Mouse (Mus musculus) hindbrain, embryonic 15.5 days (tissue): ENCODE results near the gene G0s2. TPM values are rescaled to one million over a fixed set of nuclear protein-coding genes. Genes with fewer than 3 reads are reported as not detected.
"Not testable (repeated sequence)": the region's sequence is repeated elsewhere in the genome, so short reads cannot be mapped to it uniquely, and the experiment has no call there.

Experiments used
- ATAC-seq: fragments of 200-750 bp; cut with Nextera tagmentation; 2 replicates; pipeline ENCODE4 v1.8.0; 2017; ENCODE audit warnings: low read depth, moderate number of reproducible peaks, moderate TSS enrichment; ENCODE audit not compliant: low FRiP score
- H3K27ac ChIP-seq: fragments of 300-500 bp; sonication (generic); replicated peaks from 2 replicates; pipeline ENCODE4 v1.5.1; 2015; ENCODE audit warnings: mild to moderate bottlenecking, inconsistent platforms
- H3K27me3 ChIP-seq: fragments of 300-500 bp; sonication (generic); 2 replicates; pipeline ENCODE4 v1.6.1; 2015; ENCODE audit warnings: control low read depth, inconsistent platforms
- H3K36me3 ChIP-seq: fragments of 300-500 bp; sonication (generic); 2 replicates; pipeline ENCODE4 v1.6.1; 2015; ENCODE audit warnings: control low read depth, inconsistent platforms
- H3K4me1 ChIP-seq: fragments of 300-500 bp; sonication (generic); replicated peaks from 2 replicates; pipeline ENCODE4 v1.6.1; 2015; ENCODE audit warnings: control low read depth, inconsistent platforms
- H3K4me2 ChIP-seq: fragments of 300-500 bp; sonication (generic); 2 replicates; pipeline ENCODE4 v1.6.1; 2015; ENCODE audit warnings: moderate library complexity, mild to moderate bottlenecking, inconsistent platforms
- H3K4me3 ChIP-seq: fragments of 300-500 bp; sonication (generic); 2 replicates; pipeline ENCODE4 v1.5.1; 2015; ENCODE audit warnings: mild to moderate bottlenecking, inconsistent platforms
- H3K9ac ChIP-seq: fragments of 300-500 bp; sonication (generic); 2 replicates; pipeline ENCODE4 v1.6.1; 2015; ENCODE audit warnings: inconsistent platforms
- H3K9me3 ChIP-seq: fragments of 300-500 bp; sonication (generic); 2 replicates; pipeline ENCODE4 v1.6.1; 2016; ENCODE audit warnings: control low read depth, inconsistent platforms
- WGBS: fragments of 180-500 bp; shearing (Covaris S2); methylation state at CpG from one replicate; pipeline ENCODE4 v1.1.7; 2015; 5-methylcytosine and 5-hydroxymethylcytosine counted together
- polyA plus RNA-seq: library from polyadenylated mRNA; unstranded; fragments of >200 nt; fragmentation: Nextera tagmentation; extraction: Ambion mirVana; gene quantifications from 2 replicates; pipeline ENCODE4 v1.2.1, GENCODE M21; 2015

G0s2 gene
- polyA plus RNA-seq, 1 experiment from 2014 or later, result 8.2 TPM

DNA sequence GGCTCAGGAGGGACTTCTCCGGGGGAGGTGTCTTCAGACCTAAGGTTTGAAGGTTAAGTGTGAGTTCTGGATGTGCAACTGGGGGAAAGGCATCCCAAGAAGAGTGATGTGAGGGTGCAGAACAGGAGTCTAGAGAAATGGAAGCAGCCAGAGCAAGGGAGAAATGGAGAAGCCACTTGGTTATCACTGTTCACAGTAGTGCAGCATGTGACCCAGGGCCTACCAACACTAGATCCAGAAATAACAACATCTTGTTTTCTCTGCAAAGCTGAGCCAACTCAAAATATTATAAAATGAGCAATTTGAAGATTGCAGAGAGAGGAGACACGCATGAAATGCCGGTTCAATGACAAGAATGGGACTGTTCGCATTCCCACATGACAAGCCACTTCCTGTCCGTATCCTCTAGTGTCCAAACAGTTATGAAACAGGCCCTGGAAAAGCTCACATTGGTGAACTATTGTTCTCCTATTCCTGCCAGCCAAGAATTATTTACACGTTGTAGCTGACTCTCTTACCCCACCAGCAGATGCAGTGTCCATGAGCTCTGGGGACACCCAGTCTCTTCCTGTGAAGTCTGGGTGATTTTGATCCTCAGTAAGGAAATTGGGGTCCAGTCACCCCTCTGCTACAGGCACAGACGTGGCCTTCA is 11.0 kb downstream of the G0s2 start:
- no peak overlapping the region for H3K4me2 ChIP-seq
- no peaks in the 10 kb centered on the region for H3K4me1 ChIP-seq
- H3K9me3 ChIP-seq, result no peaks in the 10 kb centered on the region
- H3K27ac ChIP-seq, result no peak overlapping the region
- H3K9ac ChIP-seq, result no peak overlapping the region
- no peak overlapping the region for H3K4me3 ChIP-seq
- ATAC-seq, result no peak
- WGBS, result 72% methylated on average over 7 of the region's 7 CpGs
- no peaks in the 10 kb centered on the region for H3K27me3 ChIP-seq
- no peaks in the 10 kb centered on the region for H3K36me3 ChIP-seq

DNA sequence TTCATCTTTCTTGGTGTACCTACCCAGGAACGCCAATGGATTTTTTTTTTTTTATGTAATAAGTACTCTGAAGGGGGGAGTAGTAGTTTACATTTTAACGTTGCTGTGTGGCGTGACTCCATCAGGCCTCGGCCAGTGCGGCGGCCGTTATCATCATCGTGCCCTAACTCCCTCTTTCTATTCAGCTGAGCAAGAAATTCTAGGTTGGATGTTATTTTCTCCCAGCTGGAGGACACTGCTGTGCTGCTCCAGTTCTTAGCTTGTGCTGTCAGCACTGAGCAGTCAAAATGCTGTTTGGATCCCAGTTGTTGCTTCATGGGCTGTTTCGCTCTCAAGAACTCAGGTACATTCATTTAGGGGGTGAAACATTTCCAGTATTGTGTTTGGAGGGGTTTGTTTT is 13.5 kb downstream of the G0s2 start:
- ATAC-seq, result no peak
- Histone ChIP-seq H3K4me3 (no peak overlapping the region), H3K27ac (no peak overlapping the region), H3K4me2 (no peak overlapping the region), H3K4me1 (peaks cover 5% of the 10 kb centered on the region; the same call in 1 of the 2 replicates), H3K36me3 (no peaks in the 10 kb centered on the region), H3K9me3 (no peaks in the 10 kb centered on the region), H3K9ac (no peak overlapping the region), H3K27me3 (no peaks in the 10 kb centered on the region)
- WGBS, result 88% methylated on average over 9 of the region's 9 CpGs

DNA sequence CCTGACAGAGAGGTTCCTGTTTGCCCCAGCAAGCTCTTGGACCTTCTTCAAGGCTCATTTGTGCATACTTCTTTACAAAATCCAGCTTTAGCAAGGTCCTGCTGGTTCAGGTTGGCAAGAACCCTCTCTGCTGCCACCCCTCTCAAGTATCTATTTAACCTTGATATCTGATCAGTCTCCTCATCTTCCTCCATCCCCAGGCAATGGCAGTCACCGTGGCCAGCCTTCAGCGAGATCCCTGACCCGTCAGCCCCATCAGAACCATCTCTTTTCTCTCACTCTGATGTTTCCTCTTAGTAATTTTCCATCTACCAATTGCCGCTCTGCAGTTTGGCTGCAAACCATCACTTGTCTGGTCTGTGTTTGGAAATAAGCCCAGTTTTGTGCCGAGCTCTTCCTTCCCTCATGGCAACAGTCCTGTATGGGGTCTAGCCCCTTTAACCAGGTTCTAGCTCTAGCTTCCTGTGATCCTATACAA is 16.4 kb downstream of the G0s2 start:
- H3K4me3 ChIP-seq, result no peak overlapping the region
- H3K27ac ChIP-seq, result no peak overlapping the region
- no peaks in the 10 kb centered on the region for H3K9me3 ChIP-seq
- peaks cover 5% of the 10 kb centered on the region; the same call in 1 of the 2 replicates for H3K4me1 ChIP-seq
- H3K9ac ChIP-seq, result no peak overlapping the region
- no peak overlapping the region for H3K4me2 ChIP-seq
- no peaks in the 10 kb centered on the region for H3K27me3 ChIP-seq
- no peak for ATAC-seq
- H3K36me3 ChIP-seq, result no peaks in the 10 kb centered on the region
- 59% methylated on average over 5 of the region's 5 CpGs for WGBS

DNA sequence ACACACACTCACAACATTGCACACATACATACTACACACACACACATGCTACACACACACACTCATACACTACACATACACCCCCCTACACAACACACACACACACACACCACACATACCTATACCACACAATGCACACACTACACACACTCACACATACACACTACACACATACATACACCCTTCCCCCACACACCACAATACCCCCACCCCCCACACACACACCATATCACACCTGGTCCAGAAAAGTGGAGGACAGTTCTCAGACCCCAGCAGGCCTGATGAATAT is 16.8 kb downstream of the G0s2 start:
- no peak overlapping the region for H3K27ac ChIP-seq
- peaks cover 5% of the 10 kb centered on the region; the same call in 1 of the 2 replicates for H3K4me1 ChIP-seq
- no peaks in the 10 kb centered on the region for H3K9me3 ChIP-seq
- no peak overlapping the region for H3K9ac ChIP-seq
- no peaks in the 10 kb centered on the region for H3K27me3 ChIP-seq
- H3K36me3 ChIP-seq, result no peaks in the 10 kb centered on the region
- H3K4me3 ChIP-seq, result no peak overlapping the region
- ATAC-seq, result peak; percentile 69; the same call in 1 of the 2 replicates
- H3K4me2 ChIP-seq, result no peak overlapping the region

DNA sequence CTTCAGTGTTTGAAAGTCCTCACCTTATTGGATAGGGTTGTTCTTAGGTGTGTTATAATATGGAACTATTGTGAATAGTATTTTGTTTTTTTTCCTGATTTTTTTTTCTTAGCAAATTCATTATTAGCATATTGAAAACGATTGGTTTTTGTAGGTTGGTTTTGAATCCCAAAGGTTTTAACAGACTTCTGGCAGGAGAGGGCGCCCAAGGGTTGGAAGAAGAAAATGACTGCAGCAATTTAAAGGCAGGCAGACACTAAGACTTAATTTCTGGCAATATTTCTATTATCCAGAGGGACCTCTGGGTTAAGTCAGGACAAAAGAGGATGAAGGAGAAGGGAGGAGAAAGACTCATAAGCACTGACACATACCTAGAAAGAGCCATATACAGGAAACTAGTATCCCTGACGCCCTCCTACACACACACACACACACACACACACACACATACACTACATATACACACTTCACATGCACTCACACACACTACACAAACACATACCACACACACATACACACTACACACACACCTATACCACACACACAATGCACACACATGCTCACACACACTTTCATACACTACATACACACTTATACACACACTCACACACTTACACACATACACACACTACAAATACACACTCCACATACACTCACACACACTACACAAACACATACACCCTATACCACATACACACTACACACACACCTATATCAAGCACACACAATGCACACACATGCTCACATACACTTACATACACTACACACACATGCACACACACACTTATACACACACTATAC is 17.3 kb downstream of the G0s2 start:
- Histone ChIP-seq H3K9ac (no peak overlapping the region), H3K4me1 (peaks cover 5% of the 10 kb centered on the region; the same call in 1 of the 2 replicates), H3K4me2 (no peak overlapping the region), H3K27me3 (no peaks in the 10 kb centered on the region), H3K36me3 (no peaks in the 10 kb centered on the region), H3K4me3 (no peak overlapping the region), H3K9me3 (no peaks in the 10 kb centered on the region), H3K27ac (no peak overlapping the region)
- peak; percentile 61; the same call in 1 of the 2 replicates for ATAC-seq
- WGBS, result 30% methylated on average over 3 of the region's 3 CpGs

DNA sequence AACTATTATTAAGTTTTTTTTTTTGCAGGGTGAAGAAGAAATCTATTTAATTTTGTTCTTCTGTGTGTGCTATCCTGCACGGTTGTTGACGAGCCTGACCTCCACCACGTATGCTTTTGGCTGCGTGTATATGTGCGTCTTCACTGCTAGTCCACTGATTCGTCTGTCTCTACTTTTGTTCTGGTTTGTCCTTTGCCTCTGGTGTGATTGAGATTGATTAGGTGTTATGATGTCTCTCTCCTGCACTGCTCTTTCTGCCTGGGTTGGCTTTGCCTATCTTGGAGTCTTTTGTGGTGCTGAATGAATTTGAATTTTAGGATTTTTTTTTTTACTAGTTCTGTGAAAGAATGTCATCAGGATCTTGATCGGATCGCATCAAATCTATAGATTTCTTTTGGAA is 18.0 kb downstream of the G0s2 start:
- Histone ChIP-seq H3K36me3 (no peaks in the 10 kb centered on the region), H3K9me3 (no peaks in the 10 kb centered on the region), H3K4me3 (no peak overlapping the region), H3K4me1 (peaks cover 5% of the 10 kb centered on the region; the same call in 1 of the 2 replicates), H3K27me3 (no peaks in the 10 kb centered on the region), H3K4me2 (no peak overlapping the region), H3K9ac (no peak overlapping the region), H3K27ac (no peak overlapping the region)
- WGBS, result 66% methylated on average over 8 of the region's 8 CpGs
- no peak for ATAC-seq

DNA sequence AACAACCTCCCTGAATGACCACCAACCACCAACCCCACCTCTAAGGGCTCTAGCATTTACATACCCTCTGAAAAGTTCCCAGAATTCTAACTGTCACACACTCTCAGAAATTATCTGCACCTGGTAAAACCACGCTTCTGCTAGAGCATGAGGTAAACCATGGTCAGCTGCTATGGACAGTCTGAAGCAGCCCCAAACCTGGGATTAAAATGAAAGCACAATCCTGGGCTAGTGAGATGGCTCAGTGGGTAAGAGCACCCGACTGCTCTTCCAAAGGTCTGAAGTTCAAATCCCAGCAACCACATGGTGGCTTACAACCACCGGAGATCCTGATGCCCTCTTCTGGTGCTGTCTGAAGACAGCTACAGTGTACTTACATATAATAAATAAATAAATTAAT is 19.1 kb downstream of the G0s2 start:
- H3K4me2 ChIP-seq, H3K36me3 ChIP-seq, H3K27ac ChIP-seq, H3K4me1 ChIP-seq, H3K9me3 ChIP-seq, H3K4me3 ChIP-seq, H3K9ac ChIP-seq, H3K27me3 ChIP-seq, ATAC-seq: not testable (repeated sequence)
- 74% methylated on average over 3 of the region's 3 CpGs for WGBS

DNA sequence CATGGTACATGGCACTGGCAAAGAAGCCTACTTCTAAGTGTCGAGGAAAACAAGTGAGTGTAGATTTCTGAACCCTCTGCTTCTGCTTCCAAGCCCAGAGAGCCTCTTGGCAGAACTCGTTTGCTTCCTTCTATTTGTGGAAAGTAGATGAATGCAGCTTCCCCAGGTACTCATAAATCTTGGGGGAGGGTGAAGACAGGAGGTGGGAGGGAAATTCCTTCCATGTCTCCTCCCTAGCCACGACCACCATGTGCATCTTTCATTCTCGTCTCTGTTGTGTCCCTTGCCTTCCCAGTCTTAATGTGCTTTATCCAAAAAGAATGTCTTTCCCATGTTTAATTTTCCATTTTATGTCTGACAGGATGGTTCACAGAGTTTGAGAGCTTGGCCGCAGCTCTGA is 20.4 kb downstream of the G0s2 start:
- ATAC-seq, result no peak
- 44% methylated on average over 5 of the region's 5 CpGs for WGBS
- Histone ChIP-seq H3K27me3 (no peaks in the 10 kb centered on the region), H3K9me3 (no peaks in the 10 kb centered on the region), H3K9ac (no peak overlapping the region), H3K36me3 (no peaks in the 10 kb centered on the region), H3K27ac (no peak overlapping the region), H3K4me1 (peaks cover 5% of the 10 kb centered on the region; the same call in 1 of the 2 replicates), H3K4me2 (no peak overlapping the region), H3K4me3 (no peak overlapping the region)

DNA sequence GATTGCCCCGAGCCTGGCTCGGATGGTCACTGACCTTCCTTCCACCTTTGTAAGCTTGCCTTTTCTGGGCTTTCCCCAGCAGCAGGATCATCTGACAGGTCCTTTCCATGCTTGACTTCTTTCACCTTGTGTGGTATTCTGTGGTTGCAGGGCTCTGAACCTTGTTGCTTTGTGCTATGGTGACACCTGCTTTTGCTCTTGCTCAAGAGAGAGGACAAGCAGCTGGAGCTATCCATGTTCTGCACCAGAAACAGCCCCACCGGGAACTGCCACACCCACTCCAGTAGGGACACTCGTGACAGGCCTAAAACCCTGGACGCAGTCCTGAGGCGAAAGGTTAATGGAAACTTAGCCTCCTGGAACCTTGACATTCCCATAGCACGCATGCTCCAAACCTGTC is 21.6 kb downstream of the G0s2 start:
- WGBS, result 86% methylated on average over 7 of the region's 7 CpGs
- no peak for ATAC-seq
- no peak overlapping the region for H3K4me2 ChIP-seq
- no peaks in the 10 kb centered on the region for H3K9me3 ChIP-seq
- no peak overlapping the region for H3K27ac ChIP-seq
- no peak overlapping the region for H3K9ac ChIP-seq
- H3K27me3 ChIP-seq, result no peaks in the 10 kb centered on the region
- H3K4me1 ChIP-seq, result peaks cover 5% of the 10 kb centered on the region; the same call in 1 of the 2 replicates
- H3K4me3 ChIP-seq, result no peak overlapping the region
- no peaks in the 10 kb centered on the region for H3K36me3 ChIP-seq

DNA sequence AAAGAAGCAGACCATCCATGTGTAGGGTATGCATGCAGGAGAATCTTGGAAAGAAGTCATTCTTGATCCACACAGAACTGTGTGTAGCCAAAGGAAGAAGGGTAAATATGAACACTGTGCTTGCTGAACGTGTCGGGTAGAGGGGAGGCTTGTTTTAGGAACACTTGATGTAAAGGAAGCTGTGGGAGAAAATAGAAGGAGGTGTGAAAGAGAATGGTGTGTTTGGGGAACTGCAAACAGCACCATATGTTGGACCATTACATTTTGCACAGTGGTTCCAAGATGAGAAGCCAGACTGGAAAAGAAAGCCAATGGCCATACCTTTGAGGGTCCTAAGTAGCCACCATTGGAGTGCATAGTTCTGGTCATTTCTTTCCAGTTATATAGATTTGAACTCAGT is 23.0 kb downstream of the G0s2 start:
- H3K27ac ChIP-seq, result no peak overlapping the region
- H3K4me1 ChIP-seq, result no peaks in the 10 kb centered on the region
- H3K4me2 ChIP-seq, result no peak overlapping the region
- no peaks in the 10 kb centered on the region for H3K27me3 ChIP-seq
- H3K9ac ChIP-seq, result no peak overlapping the region
- no peaks in the 10 kb centered on the region for H3K9me3 ChIP-seq
- no peaks in the 10 kb centered on the region for H3K36me3 ChIP-seq
- no peak for ATAC-seq
- H3K4me3 ChIP-seq, result no peak overlapping the region
- WGBS, result 86% methylated on average over 2 of the region's 2 CpGs

DNA sequence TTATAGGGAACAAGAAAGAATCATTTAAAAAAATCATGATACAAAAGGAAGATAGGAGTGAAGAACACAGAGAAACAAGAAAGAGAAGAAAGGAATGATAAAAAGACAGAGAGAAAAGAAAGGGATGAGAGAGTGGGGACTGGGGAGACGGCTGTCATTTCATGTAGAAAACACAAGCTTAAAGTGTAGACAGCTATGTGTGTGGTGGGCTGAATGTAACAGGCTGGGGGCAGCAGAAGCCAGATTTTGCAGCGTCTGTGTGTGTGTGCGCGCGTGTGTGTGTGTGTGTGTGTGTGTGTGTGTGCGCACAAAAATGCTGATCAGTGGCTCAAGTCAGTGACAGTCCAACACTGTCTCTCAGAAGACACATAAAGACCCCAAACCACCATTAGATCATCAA is 28.8 kb downstream of the G0s2 start:
- H3K27me3 ChIP-seq, result no peaks in the 10 kb centered on the region
- H3K27ac ChIP-seq, result no peak overlapping the region
- 76% methylated on average over 6 of the region's 6 CpGs for WGBS
- no peak for ATAC-seq
- no peak overlapping the region for H3K9ac ChIP-seq
- H3K36me3 ChIP-seq, result no peaks in the 10 kb centered on the region
- no peaks in the 10 kb centered on the region for H3K4me1 ChIP-seq
- H3K4me2 ChIP-seq, result no peak overlapping the region
- no peaks in the 10 kb centered on the region for H3K9me3 ChIP-seq
- no peak overlapping the region for H3K4me3 ChIP-seq

DNA sequence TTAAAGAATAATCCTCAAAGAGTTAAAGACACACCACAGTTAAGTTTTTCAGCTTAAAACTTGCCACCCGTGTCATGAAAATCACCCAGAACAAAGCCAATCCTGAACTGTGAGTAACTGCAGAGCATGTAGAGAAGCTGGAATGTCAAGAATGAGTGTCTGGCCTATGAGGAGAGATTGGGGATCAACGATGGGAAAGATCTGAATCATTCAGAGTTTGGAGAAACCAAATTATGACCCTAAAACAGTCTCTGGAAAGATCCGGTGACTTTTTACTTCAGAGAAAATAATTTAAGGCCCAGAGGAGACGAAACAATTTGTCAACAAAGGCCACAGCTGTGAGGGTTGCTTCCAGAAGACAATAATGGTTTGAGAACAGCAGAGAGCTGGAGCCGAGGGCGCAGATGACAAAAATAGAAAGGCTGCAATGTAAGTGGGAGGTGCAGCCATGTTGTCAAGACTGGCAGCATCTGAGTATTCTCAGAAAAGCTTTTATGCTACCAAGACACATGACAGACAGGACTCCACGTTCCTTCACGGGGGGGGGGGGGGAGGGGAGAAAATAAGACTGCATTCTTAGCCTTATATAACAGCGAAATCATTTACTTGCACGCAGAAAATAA is 29.3 kb downstream of the G0s2 start:
- 47% methylated on average over 10 of the region's 10 CpGs for WGBS
- H3K9ac ChIP-seq, result no peak overlapping the region
- ATAC-seq, result no peak
- H3K36me3 ChIP-seq, result no peaks in the 10 kb centered on the region
- no peaks in the 10 kb centered on the region for H3K9me3 ChIP-seq
- no peaks in the 10 kb centered on the region for H3K27me3 ChIP-seq
- no peak overlapping the region for H3K27ac ChIP-seq
- no peak overlapping the region for H3K4me2 ChIP-seq
- no peaks in the 10 kb centered on the region for H3K4me1 ChIP-seq
- H3K4me3 ChIP-seq, result no peak overlapping the region
